In the genomic region with DNA sequence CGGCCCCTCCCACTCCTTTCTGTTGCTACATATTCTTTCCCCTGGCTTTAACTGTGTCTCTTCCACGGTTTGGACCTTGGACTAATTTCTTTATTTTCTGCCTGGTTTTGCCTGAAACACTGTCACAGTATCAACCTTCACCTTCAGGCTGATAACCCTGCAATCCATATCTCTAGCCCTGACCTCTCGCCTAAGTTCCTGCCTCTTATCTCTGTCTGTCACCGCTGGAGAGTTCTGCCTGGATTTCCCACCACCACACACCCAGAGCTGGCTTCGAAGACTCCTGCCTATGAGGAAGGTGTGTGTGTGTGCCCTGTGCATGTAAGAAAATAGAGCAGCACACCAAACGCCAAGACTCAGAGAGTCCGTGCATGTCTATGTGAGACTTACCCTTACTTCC, we compare ENCODE assay signal across 20 mouse cellular contexts. TPM values are rescaled to one million over a fixed set of nuclear protein-coding genes. Genes with fewer than 3 reads are reported as not detected.
DNase-seq lines count a peak whose midpoint lies in the region; ATAC-seq lines count a peak whose summit lies in the region.
"Had no signal": no experiment of that assay in that cellular context is flagged by ENCODE, and none has a peak within 500 bp of the region (broad histone marks: within the 10 kb centered on the region; RNA-seq: fewer than 3 reads in every experiment).

No protein-coding gene starts in this region.

- H3K4me3 ChIP-seq in heart, embryonic 12.5 days: no peak overlapping the region
- no peak overlapping the region for H3K4me3 ChIP-seq in liver, embryonic 12.5 days
- H3K4me3 ChIP-seq in kidney, embryonic 14.5 days (ENCODE audit: low read length): no peak overlapping the region
- H3K4me3 ChIP-seq: forebrain, embryonic 15.5 days; limb, embryonic 10.5 days; midbrain, embryonic 10.5 days had no signal

- H3K9ac ChIP-seq in heart, embryonic 12.5 days: no peak overlapping the region
- H3K9ac ChIP-seq in liver, embryonic 12.5 days: no peak overlapping the region
- no peak overlapping the region for H3K9ac ChIP-seq in kidney, embryonic 14.5 days (ENCODE audit: low read depth, low read length)
- H3K9ac ChIP-seq: forebrain, embryonic 15.5 days had no signal

- H3K27me3 ChIP-seq in heart, embryonic 12.5 days (replicated peaks): no peaks in the 10 kb centered on the region
- peaks cover 5% of the 10 kb centered on the region; the same call in 1 of the 2 replicates for H3K27me3 ChIP-seq in liver, embryonic 12.5 days (replicated peaks)
- no peaks in the 10 kb centered on the region for H3K27me3 ChIP-seq in kidney, embryonic 14.5 days (ENCODE audit: control insufficient read depth, insufficient read depth, low read length)
- H3K27me3 ChIP-seq: forebrain, embryonic 15.5 days had no signal

- peaks cover 35% of the 10 kb centered on the region for H3K4me1 ChIP-seq in heart, embryonic 12.5 days (replicated peaks)
- H3K4me1 ChIP-seq in liver, embryonic 12.5 days: peaks cover 60% of the 10 kb centered on the region
- no peaks in the 10 kb centered on the region for H3K4me1 ChIP-seq in kidney, embryonic 14.5 days (ENCODE audit: control insufficient read depth, insufficient read depth, low read length)
- H3K4me1 ChIP-seq: forebrain, embryonic 15.5 days; limb, embryonic 10.5 days had no signal

- WGBS in heart, embryonic 12.5 days: 15% methylated on average over 7 of the region's 7 CpGs
- 9% methylated on average over 7 of the region's 7 CpGs for WGBS in liver, embryonic 12.5 days (ENCODE audit: insufficient replicate concordance)
- 83% methylated on average over 7 of the region's 7 CpGs for WGBS in kidney, embryonic 14.5 days

- DNase-seq in heart, postnatal 36 days: no peak
- no peak for DNase-seq in adipocyte (ENCODE audit: low spot score)
- DNase-seq: adrenal gland, adult 8-10 months; B cell, adult 2 months; cerebellum, adult 9-11 months; gastrocnemius, postnatal 14 days; kidney, adult 8-10 months; kidney, postnatal 25 days; lung, adult 2 months; right cerebral cortex, postnatal 25 days; thymus, postnatal 36 days had no signal

- intact Hi-C loops in heart, postnatal 36 days (cut with DNase I): no loop called here

- no peak overlapping the region for H3K27ac ChIP-seq in heart, embryonic 12.5 days (ENCODE audit: poor library complexity, severe bottlenecking)
- H3K27ac ChIP-seq in liver, embryonic 12.5 days: no peak overlapping the region
- H3K27ac ChIP-seq in kidney, embryonic 14.5 days (ENCODE audit: low read depth, low read length): no peak overlapping the region
- H3K27ac ChIP-seq: forebrain, embryonic 15.5 days; limb, embryonic 10.5 days; midbrain, embryonic 10.5 days had no signal

- H3K4me2 ChIP-seq in heart, embryonic 12.5 days: peak overlapping the region; percentile 20
- peak overlapping the region; percentile 23 for H3K4me2 ChIP-seq in liver, embryonic 12.5 days
- no peak overlapping the region for H3K4me2 ChIP-seq in kidney, embryonic 14.5 days (replicated peaks; ENCODE audit: low read depth, low read length)
- H3K4me2 ChIP-seq: forebrain, embryonic 15.5 days had no signal

- no peak for ATAC-seq in heart, embryonic 12.5 days (ENCODE audit: insufficient number of reproducible peaks, low FRiP score)
- peak; percentile 34 for ATAC-seq in common myeloid progenitor, adult 5-6 weeks (replicated peaks; ENCODE audit: low read depth, poor library complexity, severe bottlenecking)
- peak; percentile 73 for ATAC-seq in liver, embryonic 12.5 days
- ATAC-seq in megakaryocyte-erythroid progenitor cell, adult 5-6 weeks (replicated peaks; ENCODE audit: low FRiP score, low TSS enrichment, poor library complexity, severe bottlenecking): peak; percentile 58
- ATAC-seq in kidney, embryonic 14.5 days (ENCODE audit: low FRiP score, low TSS enrichment): no peak
- ATAC-seq: forebrain, embryonic 15.5 days; hindbrain, embryonic 16.5 days had no signal

- no peaks in the 10 kb centered on the region for H3K36me3 ChIP-seq in heart, embryonic 12.5 days
- no peaks in the 10 kb centered on the region for H3K36me3 ChIP-seq in liver, embryonic 12.5 days
- H3K36me3 ChIP-seq in kidney, embryonic 14.5 days (ENCODE audit: control insufficient read depth, insufficient read depth, low read length): no peaks in the 10 kb centered on the region
- H3K36me3 ChIP-seq: forebrain, embryonic 15.5 days; limb, embryonic 10.5 days; midbrain, embryonic 10.5 days had no signal

- no peaks in the 10 kb centered on the region for H3K9me3 ChIP-seq in heart, embryonic 12.5 days (replicated peaks)
- H3K9me3 ChIP-seq in liver, embryonic 12.5 days (replicated peaks): no peaks in the 10 kb centered on the region
- H3K9me3 ChIP-seq in kidney, embryonic 14.5 days (ENCODE audit: control insufficient read depth, low read length): no peaks in the 10 kb centered on the region
- H3K9me3 ChIP-seq: forebrain, embryonic 15.5 days; limb, embryonic 10.5 days; midbrain, embryonic 10.5 days had no signal

RNA-seq across cellular contexts. Expression of gene Exoc6, which starts 32.8 kb away (rescaled TPM):
- 21.7 and 21.8 TPM in 2 replicates for polyA plus RNA-seq in heart, embryonic 12.5 days (2016; fragmentation: Nextera tagmentation; extraction: Ambion mirVana)
- 10 to 100 TPM; 32.6 to 32.9 TPM for total RNA-seq in heart, postnatal 36 days (2021)
- total RNA-seq in common myeloid progenitor, adult 5-6 weeks (2017): 108 and 109 TPM in 2 replicates
- polyA plus RNA-seq in liver, embryonic 12.5 days (2016; fragmentation: Nextera tagmentation; extraction: Ambion mirVana): 45.1 and 47.0 TPM in 2 replicates
- total RNA-seq in megakaryocyte-erythroid progenitor cell, adult 5-6 weeks (2014; fragmentation: Nextera tagmentation): 46.9 and 49.2 TPM in 2 replicates
- 104 and 109 TPM in 2 replicates for total RNA-seq in megakaryocyte-erythroid progenitor cell, adult 5-6 weeks (2017)
- polyA plus RNA-seq in kidney, embryonic 14.5 days (2014; fragmentation: Nextera tagmentation; extraction: Ambion mirVana): 14.2 and 26.8 TPM in 2 replicates

Comparison
In these comparisons a context has a peak if more than half of its experiments do, and no peak if none do; other contexts are left out.
1. ATAC-seq: peak in common myeloid progenitor, adult 5-6 weeks (single experiment), liver, embryonic 12.5 days (single experiment) and megakaryocyte-erythroid progenitor cell, adult 5-6 weeks (single experiment); none in heart, embryonic 12.5 days (single experiment) and kidney, embryonic 14.5 days (single experiment).